Mouse (Mus musculus) adipocyte (in vitro differentiated cells): ENCODE data around the gene Odf2l.
A peak's percentile ranks its signal among the peaks of the same experiment; 100 is the strongest.

ENCODE experiments used
- DNase-seq: peaks from one replicate; pipeline ENCODE4 v3.0.0-alpha.2; 2016; ENCODE audit warnings: low spot score

Odf2l gene

GRCm38 (mm10) chr3:145118254-145119001 is at the start of gene Odf2l:
TSS of gene Odf2l (plus strand) at chr3:145118588.
- DNase-seq: peak; percentile 98

GRCm38 (mm10) chr3:145068964-145069363 is 49.4 kb upstream of the Odf2l start:
- DNase-seq: no peak

DNA sequence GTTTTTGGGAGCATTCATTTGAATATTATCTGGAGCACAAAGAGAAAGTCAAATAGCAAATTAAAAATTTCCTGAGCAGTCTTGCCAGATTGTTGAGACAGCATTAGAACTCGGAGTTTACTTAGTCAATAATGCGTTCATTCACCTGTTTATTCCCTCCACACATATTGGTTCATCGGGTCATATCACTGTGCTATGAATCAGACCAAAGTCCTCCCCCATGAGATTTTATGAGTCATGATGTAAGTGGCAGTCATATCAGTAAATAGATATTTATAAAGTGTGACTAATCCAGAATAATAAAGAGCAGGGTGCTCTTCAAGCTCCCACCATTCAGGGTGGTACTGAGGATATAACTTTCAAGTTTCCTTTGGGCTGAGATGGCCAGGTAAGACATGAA is 46.0 kb upstream of the Odf2l start:
- no peak for DNase-seq

GRCm38 (mm10) chr3:145078405-145078804 is 40.0 kb upstream of the Odf2l start:
- DNase-seq: no peak

DNA sequence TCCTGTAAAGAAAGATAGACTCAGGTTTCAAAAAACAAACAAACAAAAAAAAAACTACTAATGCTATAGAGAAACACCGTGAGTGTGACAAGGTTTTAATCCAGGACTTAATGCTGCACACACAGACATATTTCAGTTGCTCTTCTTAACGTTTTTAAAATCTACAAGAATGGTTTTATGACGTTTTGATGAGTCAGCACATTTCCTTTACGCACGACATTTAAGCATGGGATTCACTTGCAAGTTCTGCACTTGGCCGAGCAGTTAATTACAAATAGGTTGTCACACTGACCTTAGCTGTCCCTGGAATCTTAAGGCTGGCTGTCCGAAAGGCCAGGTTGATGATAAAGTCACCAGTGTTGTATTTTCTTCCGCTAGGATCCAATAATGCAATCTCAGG is 37.5 kb upstream of the Odf2l start:
- DNase-seq: no peak

GRCm38 (mm10) chr3:145083081-145083480 is 35.3 kb upstream of the Odf2l start:
- DNase-seq: no peak

GRCm38 (mm10) chr3:145086180-145086579 is 32.2 kb upstream of the Odf2l start:
- no peak for DNase-seq

DNA sequence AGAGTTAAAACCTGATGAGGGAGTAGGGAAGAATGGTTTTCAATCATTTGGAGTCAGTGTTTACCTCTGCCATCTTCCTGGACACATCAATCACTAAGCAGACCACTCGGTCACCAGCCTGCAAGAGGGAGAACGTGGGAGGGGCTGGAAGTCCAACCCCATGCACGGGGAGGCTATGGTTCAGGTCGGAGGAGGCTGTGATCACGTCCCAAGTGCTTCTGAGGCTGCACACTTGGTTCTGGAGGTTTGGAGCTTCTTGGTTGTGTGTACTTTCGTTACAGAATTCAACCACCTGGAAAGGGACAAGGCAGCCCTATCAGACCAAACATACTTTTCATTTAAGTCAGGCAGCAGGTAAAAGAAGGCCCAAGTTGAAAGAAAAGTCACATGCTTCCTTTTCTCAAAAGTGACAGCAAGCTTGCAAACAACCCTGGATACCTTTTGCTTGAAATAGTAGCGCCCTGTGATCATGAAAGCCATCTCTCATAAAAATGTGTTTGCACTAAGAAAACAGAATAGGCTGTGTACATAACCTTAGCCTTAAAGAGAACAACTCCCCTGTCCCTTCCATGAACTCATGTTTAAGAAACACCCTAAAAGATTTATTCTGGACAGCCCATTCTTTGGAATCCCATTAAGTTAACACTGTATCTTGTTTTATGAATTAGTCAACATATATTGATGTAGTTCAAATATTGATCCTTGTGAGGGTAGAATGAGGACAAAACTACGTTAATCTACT is 30.4 kb upstream of the Odf2l start:
- no peak for DNase-seq

GRCm38 (mm10) chr3:145099291-145099690 is 19.1 kb upstream of the Odf2l start, which contains the start of gene Clca2:
TSS of gene Clca2 (minus strand) at chr3:145099443.
- peak; percentile 51 for DNase-seq

- peak; percentile 85 for DNase-seq
These were observed 16.4 kb upstream of the Odf2l start for GRCm38 (mm10) chr3:145101891-145102555.

DNA sequence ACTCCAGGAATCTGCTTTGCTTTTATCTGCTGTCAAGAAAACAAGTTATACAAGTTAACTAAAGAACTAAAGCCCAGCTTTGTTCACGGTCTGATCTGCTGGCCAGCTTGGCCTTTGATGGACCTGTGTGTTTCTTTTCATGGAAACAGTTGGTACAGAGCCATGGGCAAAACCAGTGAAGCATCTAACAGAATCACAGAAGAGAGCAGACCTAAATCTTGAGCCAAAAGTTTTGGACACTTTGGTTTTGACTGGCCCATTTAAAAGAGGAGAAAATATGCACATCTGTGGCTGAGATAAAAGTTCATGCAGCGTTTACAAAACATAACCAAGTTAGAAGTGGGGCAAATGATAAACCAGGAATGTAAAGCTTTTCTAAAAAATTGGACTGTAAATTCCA is 15.1 kb upstream of the Odf2l start:
- DNase-seq: no peak

- DNase-seq: peak; percentile 42
These were observed 14.6 kb upstream of the Odf2l start for GRCm38 (mm10) chr3:145103770-145104169.

- peak; percentile 84 for DNase-seq
These were observed 13.2 kb upstream of the Odf2l start for GRCm38 (mm10) chr3:145105076-145105772.

DNA sequence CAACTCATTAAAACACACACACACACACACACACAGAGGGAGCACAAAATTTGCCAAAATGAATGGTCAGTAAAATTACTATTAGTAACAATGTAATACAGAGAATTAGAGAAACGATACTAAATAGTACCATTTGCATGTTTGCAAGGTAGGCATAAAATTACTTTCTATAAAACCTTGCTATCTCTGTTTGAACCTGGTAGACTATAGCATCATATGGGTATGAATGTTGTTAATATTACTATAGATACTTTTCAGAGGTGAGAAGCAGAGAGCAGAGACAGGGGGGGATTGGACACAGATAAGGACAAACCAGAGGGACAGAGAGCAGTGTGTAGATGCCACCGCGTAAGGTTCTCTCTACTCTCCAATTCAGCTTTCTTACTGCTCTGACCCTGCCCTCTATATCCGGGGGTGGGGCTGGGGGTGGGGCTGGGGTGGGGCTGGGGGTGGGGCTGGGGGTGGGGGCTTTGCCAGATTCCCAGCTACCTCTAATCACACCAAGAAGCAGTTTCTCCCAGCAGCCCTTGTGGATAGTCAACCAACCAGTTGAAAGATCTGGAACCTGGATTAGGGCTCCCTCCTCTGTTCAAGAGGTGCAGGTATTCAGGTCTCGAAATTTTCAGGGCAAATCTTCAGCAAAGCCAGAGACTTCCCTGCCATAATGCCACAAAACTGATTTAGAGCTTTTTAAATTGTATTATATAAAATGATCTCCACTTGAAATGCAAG is 12.4 kb upstream of the Odf2l start:
- no peak for DNase-seq

- DNase-seq: no peak
These were observed 3.2 kb upstream of the Odf2l start for GRCm38 (mm10) chr3:145115169-145115568.

DNA sequence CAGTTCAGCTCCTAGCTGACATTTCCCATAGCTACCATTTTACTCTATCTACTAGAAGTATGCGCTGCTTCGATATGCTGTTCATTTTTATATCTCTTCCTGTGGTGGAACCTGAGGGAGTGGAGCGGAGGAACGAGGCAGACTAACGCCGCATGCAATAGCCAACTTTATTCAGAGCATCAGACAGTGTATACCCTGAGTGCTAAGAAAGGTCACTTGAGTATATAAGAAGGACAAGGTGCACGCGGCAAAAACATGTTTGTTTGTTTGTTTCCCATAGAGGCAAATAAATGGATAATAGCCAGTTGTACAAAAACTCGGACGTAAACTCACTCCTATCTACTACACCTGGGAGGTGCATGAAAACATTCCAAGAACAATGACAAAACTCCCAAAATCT is 751 bp upstream of the Odf2l start:
- DNase-seq: no peak

GRCm38 (mm10) chr3:145119002-145119358 is 592 bp downstream of the Odf2l start:
- peak; percentile 48 for DNase-seq

DNA sequence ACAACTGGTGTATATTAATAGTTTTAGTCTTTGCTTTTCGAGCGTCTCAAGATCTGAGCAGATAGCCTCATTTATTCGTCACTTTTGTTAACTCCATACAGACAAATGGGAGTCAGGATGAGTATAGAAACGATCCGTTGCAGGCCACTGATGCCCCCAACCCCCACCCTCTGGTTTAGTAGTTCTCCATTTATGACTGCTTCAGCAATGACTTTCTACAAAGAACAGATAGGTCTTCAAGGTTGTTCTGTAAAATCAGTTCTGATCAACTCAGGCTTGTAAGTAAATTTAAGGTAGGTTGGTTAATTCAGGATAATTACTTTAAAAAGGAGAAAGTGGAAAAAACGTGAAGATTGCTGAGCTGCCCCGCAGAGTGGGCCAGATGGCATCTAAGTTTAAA is 1.0 kb downstream of the Odf2l start:
- DNase-seq: no peak

DNA sequence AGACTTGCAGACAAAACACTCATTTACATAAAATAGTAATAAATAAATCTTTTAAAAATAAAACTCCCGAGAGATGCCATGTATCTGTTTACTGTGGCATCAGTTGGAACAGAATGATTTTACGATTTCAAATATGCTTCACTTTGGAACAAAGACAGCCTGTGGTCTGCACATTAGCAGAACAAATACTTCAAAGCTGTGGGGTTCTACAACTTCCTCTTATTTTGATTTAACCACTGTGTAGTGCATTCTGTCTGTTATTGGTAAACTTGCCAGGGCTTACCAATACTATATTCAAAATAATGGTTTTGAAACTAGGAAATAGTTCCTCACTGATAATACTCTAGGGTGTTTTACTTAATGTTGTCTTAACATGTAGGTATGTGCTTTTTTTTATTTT is 8.2 kb downstream of the Odf2l start:
- DNase-seq: no peak

DNA sequence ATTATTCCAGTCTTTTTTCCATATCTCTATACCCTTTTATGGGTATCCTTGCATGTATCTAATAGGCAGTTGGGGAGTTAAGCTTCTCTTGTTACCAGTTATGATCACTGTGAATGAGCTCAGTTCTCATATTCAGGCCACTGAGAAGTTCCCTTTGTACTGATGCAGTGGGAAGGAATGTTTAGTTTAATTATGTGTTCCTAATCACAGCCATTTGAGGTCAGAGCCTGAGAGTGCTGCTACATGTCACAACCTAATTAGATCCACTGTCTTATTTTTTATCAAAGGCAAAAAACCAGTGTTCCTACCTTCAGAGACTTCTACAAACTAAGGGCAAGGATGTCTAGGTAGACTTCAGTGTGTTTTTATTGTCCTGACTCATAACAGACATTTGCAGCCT is 11.0 kb downstream of the Odf2l start:
- DNase-seq: no peak

- DNase-seq: peak; percentile 80
These were observed 13.0 kb downstream of the Odf2l start for GRCm38 (mm10) chr3:145131210-145131868.
